Mouse (Mus musculus) midbrain, embryonic 13.5 days (tissue): ENCODE measurements around the gene Glcci1. TPM values are rescaled to one million over a fixed set of nuclear protein-coding genes. Genes with fewer than 3 reads are reported as not detected.
"Not testable (repeated sequence)": the region's sequence is repeated elsewhere in the genome, so short reads cannot be mapped to it uniquely, and the experiment has no call there.

Experiments
- ATAC-seq: fragments of 200-750 bp; cut with Nextera tagmentation; 2 replicates; pipeline ENCODE4 v1.8.0; 2017; ENCODE audit warnings: mild to moderate bottlenecking, moderate TSS enrichment, moderate library complexity
- H3K27ac ChIP-seq: fragments of 300-500 bp; sonication (generic); 2 replicates; pipeline ENCODE4 v1.5.1; 2015; ENCODE audit warnings: inconsistent platforms, mild to moderate bottlenecking, moderate library complexity
- H3K27me3 ChIP-seq: fragments of 300-500 bp; sonication (generic); 2 replicates; pipeline ENCODE4 v1.6.1; 2015; ENCODE audit warnings: mild to moderate bottlenecking, inconsistent platforms
- H3K36me3 ChIP-seq: fragments of 300-500 bp; sonication (generic); 2 replicates; pipeline ENCODE4 v1.6.1; 2015; ENCODE audit warnings: mild to moderate bottlenecking, inconsistent platforms
- H3K4me1 ChIP-seq: fragments of 300-500 bp; sonication (generic); replicated peaks from 2 replicates; pipeline ENCODE4 v1.6.1; 2015; ENCODE audit warnings: inconsistent platforms
- H3K4me2 ChIP-seq: fragments of 300-500 bp; sonication (generic); replicated peaks from 2 replicates; pipeline ENCODE4 v1.6.1; 2015; ENCODE audit warnings: moderate library complexity, mild to moderate bottlenecking, inconsistent platforms
- H3K4me3 ChIP-seq: fragments of 300-500 bp; sonication (generic); replicated peaks from 2 replicates; pipeline ENCODE4 v1.5.1; 2015; ENCODE audit warnings: mild to moderate bottlenecking, inconsistent platforms
- H3K9ac ChIP-seq: fragments of 300-500 bp; sonication (generic); replicated peaks from 2 replicates; pipeline ENCODE4 v1.6.1; 2015; ENCODE audit warnings: mild to moderate bottlenecking, inconsistent platforms
- H3K9me3 ChIP-seq: fragments of 300-500 bp; sonication (generic); 2 replicates; pipeline ENCODE4 v1.6.1; 2016; ENCODE audit warnings: mild to moderate bottlenecking, inconsistent platforms
- WGBS: fragments of 180-500 bp; shearing (Covaris S2); methylation state at CpG from one replicate; pipeline ENCODE4 v1.1.7; 2015; 5-methylcytosine and 5-hydroxymethylcytosine counted together
- polyA plus RNA-seq: library from polyadenylated mRNA; unstranded; fragments of >200 nt; fragmentation: Nextera tagmentation; extraction: Ambion mirVana; gene quantifications from 2 replicates; pipeline ENCODE4 v1.2.1, GENCODE M21; 2015

Glcci1 gene
- polyA plus RNA-seq, 1 experiment from 2014 or later = 14.6 TPM

- H3K36me3 ChIP-seq = no peaks in the 10 kb centered on the region
- H3K4me1 ChIP-seq = no peaks in the 10 kb centered on the region
- H3K4me2 ChIP-seq = no peak overlapping the region
- H3K27ac ChIP-seq = no peak overlapping the region
- no peak for ATAC-seq
- no peak overlapping the region for H3K9ac ChIP-seq
- no peak overlapping the region for H3K4me3 ChIP-seq
- no peaks in the 10 kb centered on the region for H3K9me3 ChIP-seq
- 85% methylated on average over 3 of the region's 3 CpGs for WGBS
- H3K27me3 ChIP-seq = no peaks in the 10 kb centered on the region
Observed at GRCm38 (mm10) chr6:8519687-8520086, 10.3 kb downstream of the Glcci1 start.

- Histone ChIP-seq H3K9ac (no peak overlapping the region), H3K4me3 (no peak overlapping the region), H3K36me3 (no peaks in the 10 kb centered on the region), H3K4me2 (no peak overlapping the region), H3K4me1 (no peaks in the 10 kb centered on the region), H3K27ac (no peak overlapping the region), H3K27me3 (no peaks in the 10 kb centered on the region), H3K9me3 (no peaks in the 10 kb centered on the region)
- 98% methylated on average over 4 of the region's 4 CpGs for WGBS
- no peak for ATAC-seq
Observed at GRCm38 (mm10) chr6:8521231-8521630, 11.8 kb downstream of the Glcci1 start.

- Histone ChIP-seq H3K9me3 (no peaks in the 10 kb centered on the region), H3K4me3 (no peak overlapping the region), H3K36me3 (no peaks in the 10 kb centered on the region), H3K9ac (no peak overlapping the region), H3K27ac (no peak overlapping the region), H3K4me1 (no peaks in the 10 kb centered on the region), H3K4me2 (no peak overlapping the region), H3K27me3 (no peaks in the 10 kb centered on the region)
- 94% methylated on average over 5 of the region's 5 CpGs for WGBS
- ATAC-seq = no peak
Observed at GRCm38 (mm10) chr6:8524717-8525116, 15.3 kb downstream of the Glcci1 start.

GRCm38 (mm10) chr6:8531104-8531894 is 21.9 kb downstream of the Glcci1 start:
- ATAC-seq = no peak
- Histone ChIP-seq H3K4me2 (no peak overlapping the region), H3K9ac (no peak overlapping the region), H3K9me3 (no peaks in the 10 kb centered on the region), H3K36me3 (no peaks in the 10 kb centered on the region), H3K27me3 (no peaks in the 10 kb centered on the region), H3K4me1 (no peaks in the 10 kb centered on the region), H3K27ac (no peak overlapping the region), H3K4me3 (no peak overlapping the region)
- 94% methylated on average over 4 of the region's 4 CpGs for WGBS

GRCm38 (mm10) chr6:8536944-8537343 is 27.5 kb downstream of the Glcci1 start:
- Histone ChIP-seq H3K4me1 (no peaks in the 10 kb centered on the region), H3K4me3 (no peak overlapping the region), H3K36me3 (no peaks in the 10 kb centered on the region), H3K9ac (no peak overlapping the region), H3K9me3 (no peaks in the 10 kb centered on the region), H3K27me3 (no peaks in the 10 kb centered on the region), H3K4me2 (no peak overlapping the region), H3K27ac (no peak overlapping the region)
- ATAC-seq = no peak
- WGBS = 76% methylated on average over 2 of the region's 2 CpGs

- not testable (repeated sequence) for H3K36me3 ChIP-seq, H3K9ac ChIP-seq, H3K4me3 ChIP-seq, H3K4me2 ChIP-seq, H3K4me1 ChIP-seq, H3K27me3 ChIP-seq, H3K9me3 ChIP-seq, H3K27ac ChIP-seq, ATAC-seq
- WGBS = 85% methylated on average over 4 of the region's 4 CpGs
Observed at GRCm38 (mm10) chr6:8541531-8541930, 32.1 kb downstream of the Glcci1 start.

GRCm38 (mm10) chr6:8544822-8545221 is 35.4 kb downstream of the Glcci1 start:
- H3K4me2 ChIP-seq = no peak overlapping the region
- H3K4me3 ChIP-seq = no peak overlapping the region
- H3K9me3 ChIP-seq = no peaks in the 10 kb centered on the region
- no peaks in the 10 kb centered on the region for H3K4me1 ChIP-seq
- no peak overlapping the region for H3K27ac ChIP-seq
- H3K36me3 ChIP-seq = peaks cover 3% of the 10 kb centered on the region; the same call in 1 of the 2 replicates
- H3K9ac ChIP-seq = no peak overlapping the region
- H3K27me3 ChIP-seq = no peaks in the 10 kb centered on the region
- 94% methylated on average over 5 of the region's 5 CpGs for WGBS
- ATAC-seq = no peak

GRCm38 (mm10) chr6:8545780-8546179 is 36.4 kb downstream of the Glcci1 start:
- Histone ChIP-seq H3K4me3 (no peak overlapping the region), H3K4me2 (no peak overlapping the region), H3K9ac (no peak overlapping the region), H3K9me3 (no peaks in the 10 kb centered on the region), H3K36me3 (peaks cover 3% of the 10 kb centered on the region; the same call in 1 of the 2 replicates), H3K27me3 (no peaks in the 10 kb centered on the region), H3K27ac (no peak overlapping the region), H3K4me1 (no peaks in the 10 kb centered on the region)
- ATAC-seq = no peak
- 97% methylated on average over 7 of the region's 7 CpGs for WGBS

GRCm38 (mm10) chr6:8551155-8551554 is 41.8 kb downstream of the Glcci1 start:
- H3K4me3 ChIP-seq = no peak overlapping the region
- no peak for ATAC-seq
- H3K4me1 ChIP-seq = no peaks in the 10 kb centered on the region
- H3K27me3 ChIP-seq = no peaks in the 10 kb centered on the region
- no peak overlapping the region for H3K27ac ChIP-seq
- H3K36me3 ChIP-seq = 0 out of 2 replicates have a peak, but pooled peaks cover 2% of the 10 kb centered on the region
- no peaks in the 10 kb centered on the region for H3K9me3 ChIP-seq
- no peak overlapping the region for H3K4me2 ChIP-seq
- H3K9ac ChIP-seq = no peak overlapping the region
- WGBS = 96% methylated on average over 2 of the region's 2 CpGs

- 90% methylated on average over 5 of the region's 5 CpGs for WGBS
Observed at GRCm38 (mm10) chr6:8556849-8557571, 47.6 kb downstream of the Glcci1 start.

GRCm38 (mm10) chr6:8560682-8561081 is 51.3 kb downstream of the Glcci1 start:
- H3K9ac ChIP-seq = no peak overlapping the region
- WGBS = 94% methylated on average over 2 of the region's 2 CpGs
- no peak overlapping the region for H3K4me3 ChIP-seq
- H3K36me3 ChIP-seq = peaks cover 16% of the 10 kb centered on the region; the same call in 1 of the 2 replicates
- no peaks in the 10 kb centered on the region for H3K27me3 ChIP-seq
- no peak overlapping the region for H3K4me2 ChIP-seq
- no peak for ATAC-seq
- no peaks in the 10 kb centered on the region for H3K4me1 ChIP-seq
- H3K27ac ChIP-seq = no peak overlapping the region
- H3K9me3 ChIP-seq = no peaks in the 10 kb centered on the region

More at GRCm38 (mm10) chr6:8556849-8557571, 47.6 kb downstream of the Glcci1 start:
- H3K4me2 ChIP-seq = no peak overlapping the region
- 0 out of 2 replicates have a peak, but pooled peaks cover 11% of the 10 kb centered on the region for H3K36me3 ChIP-seq
- no peaks in the 10 kb centered on the region for H3K9me3 ChIP-seq
- H3K4me3 ChIP-seq = no peak overlapping the region
- H3K27ac ChIP-seq = no peak overlapping the region
- no peak overlapping the region for H3K9ac ChIP-seq
- no peaks in the 10 kb centered on the region for H3K27me3 ChIP-seq
- no peak for ATAC-seq
- no peaks in the 10 kb centered on the region for H3K4me1 ChIP-seq

GRCm38 (mm10) chr6:8582377-8582776 is 73.0 kb downstream of the Glcci1 start:
- H3K36me3 ChIP-seq = peaks cover 11% of the 10 kb centered on the region
- H3K9me3 ChIP-seq = no peaks in the 10 kb centered on the region
- H3K9ac ChIP-seq = no peak overlapping the region
- H3K4me2 ChIP-seq = no peak overlapping the region
- no peak for ATAC-seq
- H3K27ac ChIP-seq = no peak overlapping the region
- WGBS = 95% methylated on average over 9 of the region's 9 CpGs
- H3K4me3 ChIP-seq = no peak overlapping the region
- no peaks in the 10 kb centered on the region for H3K27me3 ChIP-seq
- H3K4me1 ChIP-seq = no peaks in the 10 kb centered on the region
